Mouse (Mus musculus): ENCODE measurements around the gene Fbxo46.

DNA sequence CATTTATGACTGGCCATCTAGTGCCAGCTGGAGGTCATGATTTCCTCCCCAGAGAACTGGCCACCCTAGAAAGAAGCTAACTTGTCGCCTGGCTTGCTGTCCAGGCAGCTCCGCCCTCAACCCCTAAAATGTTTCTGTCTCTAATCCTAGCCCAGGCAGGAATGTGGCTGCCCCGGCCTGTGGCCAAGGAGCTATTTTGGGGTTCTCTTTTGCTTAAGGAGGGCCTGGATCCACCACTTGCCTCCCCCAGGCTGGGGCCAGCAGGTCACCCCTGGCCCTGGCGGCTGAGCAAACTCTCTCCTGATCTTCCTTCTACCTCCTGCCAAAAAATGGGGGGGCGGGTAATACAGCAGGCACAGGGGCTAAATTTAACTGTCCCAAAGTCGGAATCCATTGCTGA is 36.6 kb upstream of the Fbxo46 start:
- TF ChIP-seq CTCF (IDR thresholded peaks at IDR 0.05 in 2 of 3, conservative IDR thresholded peaks at IDR 0.05 in 1 of 3; ENCODE audit: control insufficient read depth in 1 of 3, insufficient read depth in 1 of 3, low read depth in 2 of 3, low read length in 3 of 3, poor library complexity in 1 of 3, severe bottlenecking in 1 of 3) (no peak), HCFC1 (IDR thresholded peaks at IDR 0.05; ENCODE audit: low read depth, low read length) (no peak), POLR2A (IDR thresholded peaks at IDR 0.05; ENCODE audit: control insufficient read depth in 1 of 2, insufficient read depth in 1 of 2, low read depth in 1 of 2, low read length in 2 of 2, poor library complexity in 1 of 2) (no peak), MYC (IDR thresholded peaks at IDR 0.05; ENCODE audit: low read depth, low read length) (no peak), TAL1 (IDR thresholded peaks at IDR 0.05; ENCODE audit: low read length) (no peak), CHD2 (IDR thresholded peaks at IDR 0.05; ENCODE audit: low read length) (no peak), BHLHE40 (IDR thresholded peaks at IDR 0.05; ENCODE audit: borderline replicate concordance, low read depth, low read length) (no peak), MAX (IDR thresholded peaks at IDR 0.05; ENCODE audit: low read length) (no peak), EP300 (IDR thresholded peaks at IDR 0.05; ENCODE audit: low read depth in 1 of 2, low read length in 2 of 2) (no peak), MXI1 (IDR thresholded peaks at IDR 0.05; ENCODE audit: low read depth, low read length) (no peak), POLR2AphosphoS5 (IDR thresholded peaks at IDR 0.05; ENCODE audit: borderline replicate concordance, low read depth, low read length) (no peak), E2F4 (IDR thresholded peaks at IDR 0.05; ENCODE audit: borderline replicate concordance, low read depth, low read length) (no peak), ZC3H11A (IDR thresholded peaks at IDR 0.05; ENCODE audit: low read depth, low read length) (no peak), SMC3 (IDR thresholded peaks at IDR 0.05; ENCODE audit: low read depth, low read length) (no peak)
